Mouse (Mus musculus): ENCODE measurements around the gene Fastkd2. TPM values are rescaled to one million over a fixed set of nuclear protein-coding genes. Genes with fewer than 3 reads are reported as not detected.
A peak's percentile ranks its signal among the peaks of the same experiment; 100 is the strongest.

Gene Fastkd2
- polyA plus RNA-seq, 1 experiment from 2014 or later, result 22.6 TPM

- Histone ChIP-seq H3K4me3 (ENCODE audit: low read depth, low read length) (peak overlapping the region; percentile 65), H3K36me3 (replicated peaks; ENCODE audit: insufficient read depth, low read length) (no peaks in the 10 kb centered on the region), H3K27ac (ENCODE audit: low read depth) (no peak overlapping the region), H3K4me2 (ENCODE audit: low read depth, low read length) (peak overlapping the region; percentile 74), H3K27me3 (ENCODE audit: insufficient read depth, low read length) (no peaks in the 10 kb centered on the region), H3K4me1 (ENCODE audit: insufficient read depth) (peaks cover 7% of the 10 kb centered on the region; the same call in 1 of the 2 replicates), H3K9me3 (ENCODE audit: low read length) (no peaks in the 10 kb centered on the region), H3K9ac (replicated peaks) (no peak overlapping the region)
- TF ChIP-seq EP300 (IDR thresholded peaks at IDR 0.05; ENCODE audit: low read depth) (no peak), CTCF (IDR thresholded peaks at IDR 0.05; ENCODE audit: low read depth) (no peak)
- ATAC-seq (no peak), DNase-seq (no peak)
- WGBS (ENCODE audit: insufficient replicate concordance), result 63% methylated on average over 8 of the region's 8 CpGs
Observed at GRCm38 (mm10) chr1:63729796-63730195, 618 bp upstream of the Fastkd2 start.

GRCm38 (mm10) chr1:63756005-63756404 lies 25.6 kb downstream of the Fastkd2 start:
- ATAC-seq (no peak), DNase-seq (no peak)
- no peak overlapping the region for H3K9ac ChIP-seq (replicated peaks)
- H3K27ac ChIP-seq (ENCODE audit: low read depth), result no peak overlapping the region
- H3K36me3 ChIP-seq (replicated peaks; ENCODE audit: insufficient read depth, low read length), result peaks cover 16% of the 10 kb centered on the region
- no peak overlapping the region for H3K4me2 ChIP-seq (ENCODE audit: low read depth, low read length)
- WGBS (ENCODE audit: insufficient replicate concordance), result 66% methylated on average over 2 of the region's 2 CpGs
- no peaks in the 10 kb centered on the region for H3K9me3 ChIP-seq (ENCODE audit: low read length)
- H3K4me3 ChIP-seq (ENCODE audit: low read depth, low read length), result no peak overlapping the region
- no peak for TF ChIP-seq EP300 (IDR thresholded peaks at IDR 0.05; ENCODE audit: low read depth)
- TF ChIP-seq CTCF (IDR thresholded peaks at IDR 0.05; ENCODE audit: low read depth), result no peak
- no peaks in the 10 kb centered on the region for H3K4me1 ChIP-seq (ENCODE audit: insufficient read depth)
- no peaks in the 10 kb centered on the region for H3K27me3 ChIP-seq (ENCODE audit: insufficient read depth, low read length)

- no peaks in the 10 kb centered on the region for H3K4me1 ChIP-seq (ENCODE audit: insufficient read depth)
- H3K4me3 ChIP-seq (ENCODE audit: low read depth, low read length), result no peak overlapping the region
- no peaks in the 10 kb centered on the region for H3K9me3 ChIP-seq (ENCODE audit: low read length)
- H3K27ac ChIP-seq (ENCODE audit: low read depth), result no peak overlapping the region
- no peaks in the 10 kb centered on the region for H3K36me3 ChIP-seq (replicated peaks; ENCODE audit: insufficient read depth, low read length)
- no peak for DNase-seq
- 21% methylated on average over 3 of the region's 3 CpGs for WGBS (ENCODE audit: insufficient replicate concordance)
- H3K9ac ChIP-seq (replicated peaks), result no peak overlapping the region
- TF ChIP-seq CTCF (IDR thresholded peaks at IDR 0.05; ENCODE audit: low read depth) (peak; percentile 44), EP300 (IDR thresholded peaks at IDR 0.05; ENCODE audit: low read depth) (no peak)
- no peak for ATAC-seq
- H3K27me3 ChIP-seq (ENCODE audit: insufficient read depth, low read length), result no peaks in the 10 kb centered on the region
- no peak overlapping the region for H3K4me2 ChIP-seq (ENCODE audit: low read depth, low read length)
Observed at GRCm38 (mm10) chr1:63763212-63763694, 32.8 kb downstream of the Fastkd2 start.

- H3K9me3 ChIP-seq (ENCODE audit: low read length), result no peaks in the 10 kb centered on the region
- no peak overlapping the region for H3K9ac ChIP-seq (replicated peaks)
- H3K36me3 ChIP-seq (replicated peaks; ENCODE audit: insufficient read depth, low read length), result no peaks in the 10 kb centered on the region
- H3K4me1 ChIP-seq (ENCODE audit: insufficient read depth), result no peaks in the 10 kb centered on the region
- H3K27me3 ChIP-seq (ENCODE audit: insufficient read depth, low read length), result no peaks in the 10 kb centered on the region
- TF ChIP-seq CTCF (IDR thresholded peaks at IDR 0.05; ENCODE audit: low read depth) (no peak), EP300 (IDR thresholded peaks at IDR 0.05; ENCODE audit: low read depth) (no peak)
- WGBS (ENCODE audit: insufficient replicate concordance), result 53% methylated on average over 7 of the region's 7 CpGs
- no peak for ATAC-seq
- H3K4me2 ChIP-seq (ENCODE audit: low read depth, low read length), result no peak overlapping the region
- H3K27ac ChIP-seq (ENCODE audit: low read depth), result no peak overlapping the region
- no peak for DNase-seq
- H3K4me3 ChIP-seq (ENCODE audit: low read depth, low read length), result no peak overlapping the region
Observed at GRCm38 (mm10) chr1:63763881-63764386, 33.5 kb downstream of the Fastkd2 start.

- H3K36me3 ChIP-seq (replicated peaks; ENCODE audit: insufficient read depth, low read length), result no peaks in the 10 kb centered on the region
Observed at GRCm38 (mm10) chr1:63764395-63764794, 34.0 kb downstream of the Fastkd2 start.

GRCm38 (mm10) chr1:63768112-63768511 lies 37.7 kb downstream of the Fastkd2 start:
- no peak overlapping the region for H3K4me2 ChIP-seq (ENCODE audit: low read depth, low read length)

More at GRCm38 (mm10) chr1:63764395-63764794, 34.0 kb downstream of the Fastkd2 start:
- Histone ChIP-seq H3K27me3 (ENCODE audit: insufficient read depth, low read length) (no peaks in the 10 kb centered on the region), H3K4me3 (ENCODE audit: low read depth, low read length) (no peak overlapping the region), H3K4me2 (ENCODE audit: low read depth, low read length) (no peak overlapping the region), H3K27ac (ENCODE audit: low read depth) (no peak overlapping the region), H3K4me1 (ENCODE audit: insufficient read depth) (no peaks in the 10 kb centered on the region), H3K9ac (replicated peaks) (no peak overlapping the region), H3K9me3 (ENCODE audit: low read length) (no peaks in the 10 kb centered on the region)
- WGBS (ENCODE audit: insufficient replicate concordance), result 75% methylated on average over 7 of the region's 7 CpGs
- DNase-seq (no peak), ATAC-seq (no peak)
- TF ChIP-seq EP300 (IDR thresholded peaks at IDR 0.05; ENCODE audit: low read depth) (no peak), CTCF (IDR thresholded peaks at IDR 0.05; ENCODE audit: low read depth) (no peak)

More at GRCm38 (mm10) chr1:63768112-63768511, 37.7 kb downstream of the Fastkd2 start:
- Histone ChIP-seq H3K4me3 (ENCODE audit: low read depth, low read length) (no peak overlapping the region), H3K4me1 (ENCODE audit: insufficient read depth) (no peaks in the 10 kb centered on the region), H3K9ac (replicated peaks) (no peak overlapping the region), H3K27me3 (ENCODE audit: insufficient read depth, low read length) (no peaks in the 10 kb centered on the region), H3K9me3 (ENCODE audit: low read length) (no peaks in the 10 kb centered on the region), H3K27ac (ENCODE audit: low read depth) (no peak overlapping the region), H3K36me3 (replicated peaks; ENCODE audit: insufficient read depth, low read length) (no peaks in the 10 kb centered on the region)
- DNase-seq (no peak), ATAC-seq (no peak)
- WGBS (ENCODE audit: insufficient replicate concordance), result 70% methylated on average over 8 of the region's 8 CpGs
- TF ChIP-seq CTCF (IDR thresholded peaks at IDR 0.05; ENCODE audit: low read depth) (no peak), EP300 (IDR thresholded peaks at IDR 0.05; ENCODE audit: low read depth) (no peak)
